Mouse (Mus musculus): ENCODE measurements around the gene Cap2.

Gene Cap2

DNA sequence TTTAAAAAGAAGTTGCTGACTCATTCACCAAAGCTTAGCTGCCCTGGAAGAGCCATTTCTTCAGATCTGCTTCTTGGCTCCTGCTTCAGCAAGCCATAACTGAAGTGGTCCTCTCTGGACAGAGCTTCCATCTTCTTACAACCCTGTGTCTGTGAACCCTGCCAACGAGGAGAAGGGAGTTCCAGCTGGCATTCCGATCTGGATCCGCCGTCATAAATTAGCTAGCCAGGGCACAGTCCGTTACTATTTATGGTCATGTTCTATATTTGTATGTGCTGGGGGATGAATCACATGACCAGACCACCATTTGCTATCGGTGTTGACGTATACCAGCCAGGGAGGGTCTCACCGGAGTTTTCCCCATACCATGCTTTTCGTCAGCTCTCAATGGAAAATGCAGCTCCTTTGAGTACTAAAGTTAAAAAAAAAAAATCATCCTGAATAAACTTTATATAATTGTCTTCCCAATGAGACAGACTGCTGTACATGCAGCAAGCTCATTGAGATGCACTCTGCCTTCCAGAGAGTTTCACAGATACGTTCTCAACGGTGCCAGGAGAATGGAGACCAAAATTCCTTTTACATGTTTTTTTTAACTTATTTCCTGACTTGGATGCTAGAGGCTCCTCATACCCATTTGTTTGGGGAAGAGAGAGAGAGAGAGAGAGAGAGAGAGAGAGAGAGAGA is 70.5 kb downstream of the Cap2 start:
- DNase-seq = peak; percentile 44

DNA sequence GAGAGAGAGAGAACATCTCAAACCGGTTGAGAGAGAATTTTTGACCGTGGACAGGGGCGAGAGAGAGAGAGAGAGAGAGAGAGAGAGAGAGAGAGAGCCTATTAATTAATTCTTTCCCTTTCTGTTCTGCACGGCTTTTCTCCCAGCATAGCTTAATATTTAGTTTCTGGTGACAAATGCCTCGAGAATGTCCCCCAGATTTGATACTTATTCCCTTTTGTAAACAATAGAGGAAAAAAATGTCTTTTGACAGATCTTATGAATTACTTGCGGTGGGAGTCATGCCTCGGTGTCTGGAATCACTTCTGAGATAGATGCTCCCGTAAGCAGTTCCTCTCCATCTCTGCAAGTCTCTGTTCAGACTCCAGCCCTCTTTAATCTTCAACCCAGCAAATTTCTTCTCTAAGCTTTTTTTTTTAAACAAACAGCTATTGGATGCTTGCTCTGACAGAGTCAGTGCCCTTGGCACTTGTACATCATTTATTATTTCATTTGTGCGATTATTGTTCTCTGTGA is 71.1 kb downstream of the Cap2 start:
- DNase-seq = no peak

- DNase-seq = no peak
Measured at GRCm38 (mm10) chr13:46574201-46574600, 72.6 kb downstream of the Cap2 start.

DNA sequence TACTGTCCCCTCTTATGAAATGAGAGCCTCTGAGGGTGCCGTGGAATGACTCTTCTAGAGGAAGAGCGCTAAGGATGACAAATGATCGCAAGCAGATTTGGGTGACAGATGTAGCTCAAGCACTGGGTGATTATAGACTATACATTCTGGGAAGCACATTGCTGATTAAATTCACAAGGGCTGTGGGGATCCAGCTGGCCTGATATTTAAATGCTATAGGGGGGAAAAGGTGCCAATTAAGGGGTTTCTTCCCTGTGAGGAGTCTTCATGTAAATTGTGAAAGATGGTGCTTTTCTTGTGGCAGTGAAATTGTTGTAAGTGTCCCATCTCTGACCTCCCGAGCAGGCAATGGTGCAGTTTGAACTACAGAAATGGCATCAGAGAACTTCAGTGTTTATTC is 73.1 kb downstream of the Cap2 start:
- no peak for DNase-seq

DNA sequence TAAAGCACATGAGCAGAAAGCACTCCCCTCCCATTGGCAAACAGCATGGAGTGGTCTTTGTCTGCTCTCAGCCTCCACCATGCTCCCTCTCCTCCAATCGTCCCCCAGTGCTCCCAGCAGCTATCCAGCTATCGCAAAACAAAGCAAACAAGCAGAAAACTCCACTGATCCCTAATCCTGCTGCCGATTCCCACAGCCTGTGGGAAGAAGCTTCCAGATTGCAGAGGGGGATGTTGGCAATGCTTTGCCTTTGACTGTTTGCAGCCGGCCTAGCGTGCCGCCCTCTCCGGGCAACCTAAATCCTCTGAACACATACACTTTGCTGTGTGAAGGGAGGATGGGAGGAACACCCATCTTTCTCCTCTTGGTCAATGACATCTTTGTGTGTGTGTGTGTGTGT is 83.2 kb downstream of the Cap2 start:
- DNase-seq = no peak

- DNase-seq = no peak
Measured at GRCm38 (mm10) chr13:46587717-46588289, 86.2 kb downstream of the Cap2 start.

DNA sequence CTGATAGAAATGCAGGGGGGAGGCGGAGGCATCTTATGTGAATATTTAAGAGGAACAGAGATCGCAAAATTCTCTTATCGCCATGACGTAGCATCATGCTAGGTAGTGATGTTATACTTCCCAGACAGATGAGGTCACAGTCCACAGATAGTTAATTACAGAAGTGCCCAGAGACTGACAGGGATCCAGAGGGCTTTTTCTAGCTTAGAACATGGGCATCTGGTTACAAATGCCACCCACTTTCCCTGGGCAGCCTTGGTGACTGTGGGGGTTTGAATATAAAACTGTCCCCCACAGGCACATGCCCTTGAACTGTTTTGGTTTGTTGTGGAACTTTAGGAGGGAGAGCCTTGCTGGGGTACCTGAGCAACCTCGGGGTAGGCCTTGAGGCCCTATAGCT is 87.0 kb downstream of the Cap2 start:
- no peak for DNase-seq

GRCm38 (mm10) chr13:46590885-46591284 is 89.2 kb downstream of the Cap2 start:
- no peak for DNase-seq

- no peak for DNase-seq
Measured at GRCm38 (mm10) chr13:46600694-46601093, 99.0 kb downstream of the Cap2 start.

DNA sequence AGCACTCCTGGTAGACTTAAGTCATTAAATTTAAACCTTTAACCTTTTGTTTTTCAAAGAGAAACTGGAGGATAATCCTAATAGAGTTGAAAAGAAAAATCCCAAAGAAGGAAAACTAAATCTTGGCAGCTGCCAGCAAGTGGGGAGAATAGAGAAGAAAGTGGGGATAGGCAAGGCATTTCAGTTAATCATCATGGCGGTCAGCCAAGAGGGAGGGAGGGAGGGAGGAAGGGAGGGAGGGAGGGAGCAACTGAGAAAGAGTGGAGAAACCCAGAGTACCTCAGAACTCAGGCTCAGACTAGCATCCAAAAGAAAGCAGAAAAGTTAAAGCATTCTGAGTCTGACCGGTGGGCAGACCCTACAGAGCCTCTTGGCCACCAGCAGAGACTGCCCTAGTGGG is 99.7 kb downstream of the Cap2 start:
- DNase-seq = no peak

- no peak for DNase-seq
Measured at GRCm38 (mm10) chr13:46602674-46603073, 101.0 kb downstream of the Cap2 start.

DNA sequence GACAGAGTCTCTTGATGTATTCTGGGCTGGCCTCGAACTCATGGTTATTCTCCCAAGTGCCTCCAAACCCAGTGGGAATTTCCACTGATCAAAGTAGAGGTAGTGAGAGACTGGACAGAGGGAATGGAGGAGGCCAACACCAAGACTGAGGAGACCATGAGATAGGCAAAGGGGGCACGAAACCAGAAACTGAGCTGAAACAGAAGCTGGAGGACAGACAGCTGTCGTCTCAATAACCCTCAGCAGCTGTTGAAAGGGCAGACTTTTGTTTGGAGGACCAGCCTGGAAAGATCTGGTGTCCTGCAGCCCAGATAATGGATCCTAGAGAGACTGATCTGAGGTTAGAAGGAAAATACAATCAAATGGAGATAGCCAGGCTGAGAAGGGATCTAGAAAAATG is 109.4 kb downstream of the Cap2 start:
- no peak for DNase-seq

DNA sequence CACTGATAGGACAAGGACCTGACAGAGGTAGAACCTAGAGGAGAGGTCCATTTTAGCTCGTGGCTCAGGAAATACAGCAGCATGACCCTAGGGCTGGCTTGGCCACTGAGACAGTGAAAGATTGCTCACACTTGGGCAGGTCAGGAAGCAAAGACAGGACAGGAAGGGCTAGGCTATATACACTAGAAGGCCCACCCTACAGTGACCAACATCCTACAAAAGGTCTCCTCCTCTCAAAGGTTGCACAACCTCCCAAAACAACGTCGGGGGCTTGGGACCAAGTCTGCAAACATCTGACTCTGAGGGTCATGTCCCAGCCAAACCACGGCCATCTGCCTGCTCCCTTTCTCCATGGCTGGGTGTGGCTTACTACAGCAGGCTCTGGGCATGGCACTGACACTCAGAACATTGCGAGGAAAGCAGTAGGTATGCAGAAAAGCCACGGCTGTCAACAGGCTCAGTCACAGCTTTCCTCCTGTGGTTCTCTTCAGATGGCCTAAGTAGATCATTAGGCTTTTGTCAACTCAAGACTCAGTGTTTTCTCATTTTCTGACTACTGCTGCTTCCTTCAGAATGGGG is 112.1 kb downstream of the Cap2 start:
- no peak for DNase-seq

DNA sequence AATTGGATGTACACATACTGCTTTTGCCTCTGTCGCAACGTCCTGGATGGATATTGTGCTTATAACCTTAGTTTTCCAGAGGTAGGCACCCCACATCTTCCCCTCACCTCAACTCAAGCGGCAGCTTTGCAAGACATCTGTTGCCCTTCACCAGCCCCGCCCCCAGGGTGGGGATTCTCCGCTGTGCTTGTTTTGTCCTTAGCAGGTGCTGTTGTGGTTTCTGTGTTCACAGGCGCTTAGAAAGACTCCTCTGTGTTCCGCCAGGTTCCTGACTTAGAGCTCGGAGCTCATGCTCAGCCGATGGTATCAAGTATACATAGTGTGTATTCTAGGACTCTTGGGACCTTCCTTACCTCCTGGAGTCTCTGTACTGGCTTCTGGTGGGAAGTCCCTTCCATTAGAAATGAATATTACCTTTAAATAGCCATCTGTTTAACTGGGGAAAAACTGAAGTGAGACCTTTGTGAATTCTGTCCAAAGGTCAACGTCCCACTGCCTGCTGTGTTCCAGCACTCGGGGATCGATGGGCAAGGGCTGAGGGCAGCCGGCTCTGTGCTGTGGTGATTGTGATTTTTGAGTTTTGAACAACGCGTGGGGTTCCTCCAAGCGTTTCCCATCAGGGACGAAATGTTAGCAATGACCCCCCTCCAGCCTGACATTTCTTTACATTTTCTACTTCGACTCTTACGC is 115.2 kb downstream of the Cap2 start:
- DNase-seq = no peak

- peak; percentile 23 for DNase-seq
Measured at GRCm38 (mm10) chr13:46619633-46620032, 118.0 kb downstream of the Cap2 start.

- no peak for DNase-seq
Measured at GRCm38 (mm10) chr13:46620964-46621757, 119.5 kb downstream of the Cap2 start.

- peak; percentile 31 for DNase-seq
Measured at GRCm38 (mm10) chr13:46626608-46627007, 125.0 kb downstream of the Cap2 start.

- DNase-seq = peak; percentile 56
Measured at GRCm38 (mm10) chr13:46627841-46628240, 126.2 kb downstream of the Cap2 start.

DNA sequence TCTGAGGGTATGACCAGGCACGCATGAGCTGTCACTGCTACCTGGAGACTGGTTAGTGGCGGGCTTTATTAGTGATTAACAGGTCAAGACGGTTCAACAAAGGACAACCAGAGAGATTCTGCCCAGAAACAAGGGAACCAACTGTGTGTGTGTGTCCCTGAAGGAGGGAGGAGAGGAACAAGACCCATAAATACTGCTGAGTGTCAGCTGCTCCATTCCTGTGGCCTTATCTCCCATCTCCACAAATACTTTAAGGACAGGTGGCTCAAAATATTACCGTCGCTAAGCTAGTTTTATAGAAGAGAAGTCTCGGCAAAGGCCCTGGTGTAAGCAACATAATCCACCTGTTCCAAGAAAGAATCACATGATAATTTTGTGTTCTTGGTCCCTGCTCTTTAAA is 127.7 kb downstream of the Cap2 start:
- no peak for DNase-seq

DNA sequence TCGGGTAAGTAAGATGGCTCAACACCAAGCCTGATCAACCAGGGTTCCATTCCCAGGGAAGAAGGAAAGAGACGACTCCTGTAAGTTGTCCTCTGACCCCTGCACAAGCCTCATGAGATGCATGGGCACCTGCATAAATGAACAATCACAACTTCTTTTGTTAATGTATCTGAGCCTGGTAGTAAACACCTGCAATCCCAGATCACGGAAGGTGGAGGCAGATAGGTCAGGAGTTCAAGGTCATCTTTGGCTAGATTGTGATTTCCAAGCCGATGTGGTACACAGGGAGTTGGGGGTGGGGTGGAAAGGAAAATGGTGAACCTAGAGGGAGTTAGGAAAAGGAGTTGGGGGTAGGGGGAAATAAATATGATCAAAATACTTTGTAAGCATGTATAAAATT is 131.1 kb downstream of the Cap2 start:
- DNase-seq = no peak

- peak; percentile 57 for DNase-seq
Measured at GRCm38 (mm10) chr13:46633320-46634132, 131.9 kb downstream of the Cap2 start.

DNA sequence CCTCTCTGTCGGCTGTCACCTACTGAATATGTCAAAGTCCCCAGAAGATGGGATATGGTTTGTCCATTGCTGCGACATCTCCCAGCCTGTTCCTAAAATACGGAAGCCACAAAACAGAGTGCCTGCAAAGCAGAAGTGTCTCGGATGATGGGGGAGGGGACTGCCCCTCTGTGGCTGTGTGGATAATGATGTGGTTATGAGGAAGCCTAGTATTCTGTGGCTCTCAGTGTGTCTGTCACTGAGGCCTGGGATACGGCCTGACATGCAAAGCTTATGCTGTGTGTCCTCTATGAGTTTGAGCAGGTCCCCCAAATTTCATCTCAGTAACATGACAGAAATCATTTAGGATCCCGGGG is 132.5 kb downstream of the Cap2 start:
- no peak for DNase-seq
